Mouse (Mus musculus) liver, adult 2 months (tissue): ENCODE results near the gene Gcnt2. TPM values are rescaled to one million over a fixed set of nuclear protein-coding genes. Genes with fewer than 3 reads are reported as not detected.
A peak's percentile ranks its signal among the peaks of the same experiment; 100 is the strongest.

ENCODE experiments used
- DNase-seq: peaks from one replicate; pipeline ENCODE4 v3.0.0-alpha.2; 2011; ENCODE audit warnings: low read depth, low spot score; ENCODE audit errors: extremely low read depth
- H3K27ac ChIP-seq: fragments of 200-500 bp; replicated peaks from 2 replicates; pipeline ENCODE4 v1.5.1; 2012; ENCODE audit warnings: low read depth, mild to moderate bottlenecking, control low read depth, inconsistent platforms, low read length; ENCODE audit not compliant: insufficient read depth
- H3K27me3 ChIP-seq: fragments of 200-500 bp; 2 replicates; pipeline ENCODE4 v1.6.1; 2012; ENCODE audit warnings: mild to moderate bottlenecking, moderate library complexity, low read length, inconsistent platforms; ENCODE audit not compliant: control insufficient read depth, insufficient read depth
- H3K36me3 ChIP-seq: fragments of 200-500 bp; 2 replicates; pipeline ENCODE4 v1.6.1; 2012; ENCODE audit warnings: low read length, inconsistent platforms; ENCODE audit not compliant: control insufficient read depth, insufficient read depth
- H3K4me1 ChIP-seq: fragments of 200-500 bp; 2 replicates; pipeline ENCODE4 v1.6.1; 2011; ENCODE audit warnings: low read length; ENCODE audit not compliant: control insufficient read depth, insufficient read depth
- H3K4me3 ChIP-seq: fragments of 200-500 bp; 2 replicates; pipeline ENCODE4 v1.5.1; 2011; ENCODE audit warnings: low read depth, mild to moderate bottlenecking, control low read depth, low read length, moderate library complexity; ENCODE audit not compliant: insufficient read depth
- H3K79me2 ChIP-seq: fragments of 200-500 bp; 2 replicates; pipeline ENCODE4 v1.6.1; 2012; ENCODE audit warnings: inconsistent platforms, mild to moderate bottlenecking, low read length, moderate library complexity; ENCODE audit not compliant: control insufficient read depth, insufficient read depth
- H3K9ac ChIP-seq: fragments of 200-500 bp; 2 replicates; pipeline ENCODE4 v1.6.1; 2012; ENCODE audit warnings: low read depth, mild to moderate bottlenecking, control low read depth, inconsistent platforms, low read length
- CTCF ChIP-seq: fragments of 200-500 bp; IDR thresholded peaks from 2 replicates; pipeline ENCODE4 v1.5.1; 2011; ENCODE audit warnings: low read depth, low read length, control low read depth
- POLR2A ChIP-seq: fragments of 200-500 bp; IDR thresholded peaks from 2 replicates; pipeline ENCODE4 v1.6.1; 2011; ENCODE audit warnings: low read length, control low read depth; ENCODE audit not compliant: insufficient read depth; ENCODE audit errors: extremely low read depth
- WGBS: fragments of 180-500 bp; shearing (Covaris S2); methylation state at CpG from one replicate; pipeline ENCODE4 v1.1.7; 2018; 5-methylcytosine and 5-hydroxymethylcytosine counted together
- polyA plus RNA-seq: library from polyadenylated mRNA; depleted of rRNA; stranded (reverse); fragments of >200 nt; gene quantifications from 2 replicates; pipeline ENCODE4 v1.2.3, GENCODE M21; 2012
- total RNA-seq: library from RNA; depleted of rRNA; stranded (reverse); fragments of >200 nt; gene quantifications from 2 replicates; pipeline ENCODE4 v1.2.3, GENCODE M21; 2014

Gene Gcnt2
- total and polyA plus RNA-seq, 2 experiments = 2.8 to 14.7 TPM

- Histone ChIP-seq H3K9ac (no peak overlapping the region), H3K4me1 (peaks cover 20% of the 10 kb centered on the region), H3K27ac (no peak overlapping the region), H3K27me3 (no peaks in the 10 kb centered on the region), H3K79me2 (peaks cover 20% of the 10 kb centered on the region; the same call in 1 of the 2 replicates), H3K36me3 (no peaks in the 10 kb centered on the region), H3K4me3 (no peak overlapping the region)
- DNase-seq = no peak
- no peak for TF ChIP-seq CTCF
- TF ChIP-seq POLR2A = no peak
- 84% methylated on average over 8 of the region's 8 CpGs for WGBS
Observed at GRCm38 (mm10) chr13:40909060-40909459, 49.5 kb downstream of the Gcnt2 start.

- Histone ChIP-seq H3K79me2 (peaks cover 14% of the 10 kb centered on the region; the same call in 1 of the 2 replicates), H3K4me3 (no peak overlapping the region), H3K4me1 (peaks cover 22% of the 10 kb centered on the region), H3K9ac (no peak overlapping the region), H3K27ac (no peak overlapping the region), H3K27me3 (no peaks in the 10 kb centered on the region), H3K36me3 (no peaks in the 10 kb centered on the region)
- TF ChIP-seq CTCF (0 out of 2 replicates have a peak, but pooled peaks have one; percentile 16), POLR2A (no peak)
- DNase-seq = no peak
- WGBS = 95% methylated on average over 6 of the region's 6 CpGs
Observed at GRCm38 (mm10) chr13:40910047-40910446, 50.5 kb downstream of the Gcnt2 start.

- DNase-seq = no peak
- 84% methylated on average over 6 of the region's 6 CpGs for WGBS
- Histone ChIP-seq H3K9ac (no peak overlapping the region), H3K27ac (no peak overlapping the region), H3K27me3 (no peaks in the 10 kb centered on the region), H3K4me3 (no peak overlapping the region), H3K4me1 (peaks cover 23% of the 10 kb centered on the region), H3K36me3 (no peaks in the 10 kb centered on the region), H3K79me2 (peaks cover 15% of the 10 kb centered on the region; the same call in 1 of the 2 replicates)
- TF ChIP-seq POLR2A (no peak), CTCF (no peak)
Observed at GRCm38 (mm10) chr13:40911951-40912350, 52.4 kb downstream of the Gcnt2 start.

- no peaks in the 10 kb centered on the region for H3K36me3 ChIP-seq
- H3K9ac ChIP-seq = no peak overlapping the region
- peak overlapping the region; percentile 75 for H3K27ac ChIP-seq
- H3K27me3 ChIP-seq = no peaks in the 10 kb centered on the region
- H3K79me2 ChIP-seq = peaks cover 25% of the 10 kb centered on the region; the same call in 1 of the 2 replicates
- TF ChIP-seq POLR2A = no peak
- no peak for TF ChIP-seq CTCF
- WGBS = 18% methylated on average over 14 of the region's 14 CpGs
- no peak overlapping the region; the same call in 1 of the 2 replicates for H3K4me3 ChIP-seq
- DNase-seq = peak; percentile 79
- peaks cover 30% of the 10 kb centered on the region for H3K4me1 ChIP-seq
Observed at GRCm38 (mm10) chr13:40913395-40914018, 54.0 kb downstream of the Gcnt2 start.

GRCm38 (mm10) chr13:40914053-40914585, 54.6 kb downstream of the Gcnt2 start:
- H3K4me3 ChIP-seq = no peak overlapping the region
- peak; percentile 49 for DNase-seq
- peak overlapping the region; percentile 75 for H3K27ac ChIP-seq
- H3K79me2 ChIP-seq = peaks cover 27% of the 10 kb centered on the region; the same call in 1 of the 2 replicates
- H3K9ac ChIP-seq = no peak overlapping the region
- TF ChIP-seq POLR2A = no peak
- no peak for TF ChIP-seq CTCF
- no peaks in the 10 kb centered on the region for H3K36me3 ChIP-seq
- no peaks in the 10 kb centered on the region for H3K27me3 ChIP-seq
- 42% methylated on average over 4 of the region's 4 CpGs for WGBS
- H3K4me1 ChIP-seq = peaks cover 30% of the 10 kb centered on the region
